Mouse (Mus musculus): ENCODE measurements around the gene Arhgap4. TPM values are rescaled to one million over a fixed set of nuclear protein-coding genes. Genes with fewer than 3 reads are reported as not detected.

The Arhgap4 gene
- polyA plus RNA-seq, 2 experiments, result 3.7 to 8.8 TPM

DNA sequence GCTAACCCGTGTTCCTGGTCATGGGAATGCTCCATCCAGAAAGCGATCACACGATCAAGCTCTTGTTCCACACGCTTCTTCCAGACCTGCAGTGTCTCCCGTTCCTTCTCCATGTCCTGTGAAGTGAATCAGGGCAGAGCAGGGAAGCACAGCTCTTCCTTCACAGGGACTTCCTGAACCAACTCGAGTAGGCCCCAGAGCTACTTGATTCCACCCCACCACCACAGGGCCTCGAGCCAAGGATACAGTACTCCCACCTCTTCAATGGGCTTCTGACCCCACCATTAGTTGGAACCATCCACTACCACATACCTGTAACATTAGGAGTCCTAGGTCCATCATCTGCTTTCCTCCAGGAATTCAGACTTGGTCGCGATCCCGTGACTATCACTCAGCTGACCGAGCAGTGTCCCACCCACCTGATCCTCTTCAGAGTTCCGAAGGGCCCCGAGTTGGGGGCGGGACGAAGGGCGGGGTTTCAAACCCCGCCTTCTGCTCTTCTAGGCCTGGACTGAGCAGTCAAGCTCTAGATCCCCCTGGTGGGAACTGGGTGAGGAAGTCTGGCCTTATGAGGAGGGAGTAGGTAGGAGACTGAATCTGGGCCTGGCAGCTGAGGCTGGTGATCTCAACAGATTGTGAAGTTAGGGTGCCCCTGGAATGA is 8.9 kb upstream of the Arhgap4 start, which contains the start of gene Renbp:
Gene Renbp, minus strand, starts transcription at position 449 of the 661 bp plus-strand sequence.
- Histone ChIP-seq H3K9me3 (ENCODE audit: control insufficient read depth, low read length) (no peaks in the 10 kb centered on the region), H3K9ac (ENCODE audit: low read depth, low read length, severe bottlenecking) (0 out of 2 replicates have a peak within 1 kb of the TSS, but pooled peaks have one; percentile 12), H3K4me2 (replicated peaks; ENCODE audit: low read depth, low read length, severe bottlenecking) (peak within 1 kb of the TSS; percentile 38), H3K27ac (replicated peaks; ENCODE audit: low read depth, low read length) (no peak within 1 kb of the TSS), H3K36me3 (ENCODE audit: control insufficient read depth, insufficient read depth, low read length) (no peaks in the 10 kb centered on the region), H3K4me3 (replicated peaks; ENCODE audit: low read length) (peak within 1 kb of the TSS; percentile 28), H3K4me1 (ENCODE audit: control insufficient read depth, insufficient read depth, low read length) (no peaks in the 10 kb centered on the region), H3K27me3 (ENCODE audit: control insufficient read depth, insufficient read depth, low read length) (no peaks in the 10 kb centered on the region)
- TF ChIP-seq POLR2A (IDR thresholded peaks at IDR 0.05; ENCODE audit: borderline replicate concordance, extremely low read depth, insufficient read depth, insufficient read length), result no peak
- WGBS, result 46% methylated on average over 17 of the region's 17 CpGs
- DNase-seq (ENCODE audit: low spot score) (peak; percentile 70), ATAC-seq (ENCODE audit: low FRiP score, low read depth) (peak; percentile 86)

DNA sequence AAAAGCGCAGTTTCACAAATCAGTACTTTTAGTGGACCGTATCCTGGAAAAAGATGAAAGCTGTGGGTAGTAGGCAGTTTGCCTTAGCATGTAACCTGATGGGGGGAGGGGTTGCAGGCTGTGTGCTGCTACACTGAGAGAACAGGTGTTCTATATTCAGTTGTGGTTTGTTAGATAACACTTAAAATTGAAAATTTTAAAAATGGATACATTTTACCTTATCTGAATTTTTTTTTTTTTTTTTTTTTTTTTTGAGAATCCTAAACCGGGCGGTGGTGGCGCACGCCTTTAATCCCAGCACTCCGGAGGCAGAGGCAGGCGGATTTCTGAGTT is 846 bp upstream of the Arhgap4 start:
- Histone ChIP-seq H3K9ac (ENCODE audit: low read depth, low read length, severe bottlenecking) (no peak overlapping the region; the same call in 1 of the 2 replicates), H3K9me3 (ENCODE audit: control insufficient read depth, low read length) (no peaks in the 10 kb centered on the region), H3K4me3 (replicated peaks; ENCODE audit: low read length) (peak overlapping the region; percentile 52), H3K36me3 (ENCODE audit: control insufficient read depth, insufficient read depth, low read length) (peaks cover 21% of the 10 kb centered on the region), H3K4me2 (replicated peaks; ENCODE audit: low read depth, low read length, severe bottlenecking) (peak overlapping the region; percentile 59), H3K27ac (replicated peaks; ENCODE audit: low read depth, low read length) (no peak overlapping the region), H3K4me1 (ENCODE audit: control insufficient read depth, insufficient read depth, low read length) (no peaks in the 10 kb centered on the region), H3K27me3 (ENCODE audit: control insufficient read depth, insufficient read depth, low read length) (no peaks in the 10 kb centered on the region)
- TF ChIP-seq POLR2A (IDR thresholded peaks at IDR 0.05; ENCODE audit: borderline replicate concordance, extremely low read depth, insufficient read depth, insufficient read length), result no peak
- DNase-seq (ENCODE audit: low spot score), result no peak
- 72% methylated on average over 8 of the region's 8 CpGs for WGBS
- ATAC-seq (ENCODE audit: low FRiP score, low read depth), result no peak

DNA sequence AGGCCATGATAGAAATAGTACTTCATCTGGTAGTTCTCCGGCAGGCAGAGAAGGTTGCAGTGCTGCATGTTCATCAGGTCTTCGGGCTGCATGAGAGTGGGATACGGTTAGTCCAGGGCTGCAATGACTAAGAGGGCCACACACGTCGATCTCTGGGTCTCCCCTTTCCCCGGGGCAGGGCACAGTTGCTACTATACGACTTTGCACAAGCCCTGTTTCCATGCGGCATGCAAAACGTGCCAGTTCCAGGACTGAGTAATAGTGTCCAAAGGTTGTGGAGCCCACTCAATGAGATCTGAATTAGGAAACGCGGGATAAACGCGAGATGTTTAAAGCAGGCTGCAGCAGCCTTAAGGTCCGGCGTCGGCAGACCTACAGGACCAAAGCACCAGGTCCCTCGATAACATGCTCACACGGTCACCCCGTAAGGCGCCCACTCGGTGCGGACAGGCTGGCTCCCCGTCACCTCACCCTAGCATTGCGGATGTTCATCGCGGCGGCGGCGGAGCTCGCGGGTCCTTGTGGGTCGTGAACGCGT is 316 bp downstream of the Arhgap4 start:
- peaks cover 21% of the 10 kb centered on the region for H3K36me3 ChIP-seq (ENCODE audit: control insufficient read depth, insufficient read depth, low read length)
- ATAC-seq (ENCODE audit: low FRiP score, low read depth), result peak; percentile 16; the same call in 1 of the 2 replicates
- peak overlapping the region; percentile 63 for H3K9ac ChIP-seq (ENCODE audit: low read depth, low read length, severe bottlenecking)
- TF ChIP-seq POLR2A (IDR thresholded peaks at IDR 0.05; ENCODE audit: borderline replicate concordance, extremely low read depth, insufficient read depth, insufficient read length), result no peak
- no peaks in the 10 kb centered on the region for H3K4me1 ChIP-seq (ENCODE audit: control insufficient read depth, insufficient read depth, low read length)
- H3K4me3 ChIP-seq (replicated peaks; ENCODE audit: low read length), result peak overlapping the region; percentile 52
- WGBS, result 20% methylated on average over 34 of the region's 34 CpGs
- no peaks in the 10 kb centered on the region for H3K27me3 ChIP-seq (ENCODE audit: control insufficient read depth, insufficient read depth, low read length)
- no peak for DNase-seq (ENCODE audit: low spot score)
- no peaks in the 10 kb centered on the region for H3K9me3 ChIP-seq (ENCODE audit: control insufficient read depth, low read length)
- 0 out of 2 replicates have a peak overlapping the region, but pooled peaks have one; percentile 26 for H3K27ac ChIP-seq (replicated peaks; ENCODE audit: low read depth, low read length)
- H3K4me2 ChIP-seq (replicated peaks; ENCODE audit: low read depth, low read length, severe bottlenecking), result peak overlapping the region; percentile 53

DNA sequence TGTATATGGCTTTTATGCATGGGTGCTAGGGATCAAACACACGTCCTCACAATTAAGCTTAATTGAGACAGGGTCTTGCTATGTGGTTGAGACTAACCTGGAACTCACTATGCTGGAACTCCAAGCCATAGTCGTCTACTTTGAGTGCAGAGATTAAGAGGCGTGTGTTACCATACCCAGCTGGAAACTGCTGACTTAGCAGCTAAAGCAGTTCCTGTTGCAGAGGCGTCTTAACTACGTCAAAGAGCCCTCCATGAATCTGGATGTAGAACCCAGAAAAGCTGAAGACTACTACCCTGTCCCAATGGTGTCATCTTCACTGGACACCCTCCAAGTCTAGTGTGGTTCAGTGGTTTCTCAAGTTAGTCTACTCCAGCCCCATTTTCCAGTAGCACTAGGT is 3.0 kb downstream of the Arhgap4 start:
- H3K9ac ChIP-seq (ENCODE audit: low read depth, low read length, severe bottlenecking), result no peak overlapping the region
- 84% methylated on average over 5 of the region's 5 CpGs for WGBS
- H3K36me3 ChIP-seq (ENCODE audit: control insufficient read depth, insufficient read depth, low read length), result peaks cover 21% of the 10 kb centered on the region
- H3K4me1 ChIP-seq (ENCODE audit: control insufficient read depth, insufficient read depth, low read length), result no peaks in the 10 kb centered on the region
- DNase-seq (ENCODE audit: low spot score) (no peak), ATAC-seq (ENCODE audit: low FRiP score, low read depth) (no peak)
- no peak overlapping the region for H3K27ac ChIP-seq (replicated peaks; ENCODE audit: low read depth, low read length)
- no peaks in the 10 kb centered on the region for H3K9me3 ChIP-seq (ENCODE audit: control insufficient read depth, low read length)
- H3K27me3 ChIP-seq (ENCODE audit: control insufficient read depth, insufficient read depth, low read length), result no peaks in the 10 kb centered on the region
- TF ChIP-seq POLR2A (IDR thresholded peaks at IDR 0.05; ENCODE audit: borderline replicate concordance, extremely low read depth, insufficient read depth, insufficient read length), result no peak
- H3K4me3 ChIP-seq (replicated peaks; ENCODE audit: low read length), result no peak overlapping the region
- H3K4me2 ChIP-seq (replicated peaks; ENCODE audit: low read depth, low read length, severe bottlenecking), result no peak overlapping the region

DNA sequence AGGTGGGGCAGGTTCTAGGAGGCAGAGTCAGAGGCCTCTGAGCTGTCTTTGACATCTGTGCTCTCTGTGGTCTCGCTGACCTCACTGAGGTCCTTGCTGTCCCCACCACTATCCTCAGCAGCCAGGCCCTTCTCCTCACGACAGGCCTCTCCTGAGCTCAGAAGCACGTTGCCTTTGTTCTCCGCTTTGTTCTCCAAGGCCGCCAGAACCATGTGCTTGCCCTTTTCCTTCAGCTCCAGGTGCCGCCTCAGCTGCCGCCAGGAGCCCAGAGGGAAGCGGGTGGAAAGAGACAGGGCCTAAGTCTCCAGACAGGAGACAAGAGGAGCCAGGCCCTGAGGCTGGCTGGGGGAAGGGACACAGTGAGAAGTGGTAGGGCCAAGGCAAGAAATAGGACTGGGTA is 4.7 kb downstream of the Arhgap4 start:
- DNase-seq (ENCODE audit: low spot score) (no peak), ATAC-seq (ENCODE audit: low FRiP score, low read depth) (no peak)
- no peak overlapping the region for H3K4me3 ChIP-seq (replicated peaks; ENCODE audit: low read length)
- no peaks in the 10 kb centered on the region for H3K9me3 ChIP-seq (ENCODE audit: control insufficient read depth, low read length)
- WGBS, result 83% methylated on average over 8 of the region's 8 CpGs
- H3K4me2 ChIP-seq (replicated peaks; ENCODE audit: low read depth, low read length, severe bottlenecking), result no peak overlapping the region
- no peaks in the 10 kb centered on the region for H3K27me3 ChIP-seq (ENCODE audit: control insufficient read depth, insufficient read depth, low read length)
- TF ChIP-seq POLR2A (IDR thresholded peaks at IDR 0.05; ENCODE audit: borderline replicate concordance, extremely low read depth, insufficient read depth, insufficient read length), result no peak
- no peaks in the 10 kb centered on the region for H3K4me1 ChIP-seq (ENCODE audit: control insufficient read depth, insufficient read depth, low read length)
- no peak overlapping the region for H3K27ac ChIP-seq (replicated peaks; ENCODE audit: low read depth, low read length)
- no peak overlapping the region for H3K9ac ChIP-seq (ENCODE audit: low read depth, low read length, severe bottlenecking)
- peaks cover 21% of the 10 kb centered on the region for H3K36me3 ChIP-seq (ENCODE audit: control insufficient read depth, insufficient read depth, low read length)
